Mouse (Mus musculus): ENCODE measurements around the gene Gpr84. TPM values are rescaled to one million over a fixed set of nuclear protein-coding genes. Genes with fewer than 3 reads are reported as not detected.
A peak's percentile ranks its signal among the peaks of the same experiment; 100 is the strongest.

The Gpr84 gene
- total and polyA plus RNA-seq, 2 experiments from 2014 or later: 0.30 to 0.58 TPM

DNA sequence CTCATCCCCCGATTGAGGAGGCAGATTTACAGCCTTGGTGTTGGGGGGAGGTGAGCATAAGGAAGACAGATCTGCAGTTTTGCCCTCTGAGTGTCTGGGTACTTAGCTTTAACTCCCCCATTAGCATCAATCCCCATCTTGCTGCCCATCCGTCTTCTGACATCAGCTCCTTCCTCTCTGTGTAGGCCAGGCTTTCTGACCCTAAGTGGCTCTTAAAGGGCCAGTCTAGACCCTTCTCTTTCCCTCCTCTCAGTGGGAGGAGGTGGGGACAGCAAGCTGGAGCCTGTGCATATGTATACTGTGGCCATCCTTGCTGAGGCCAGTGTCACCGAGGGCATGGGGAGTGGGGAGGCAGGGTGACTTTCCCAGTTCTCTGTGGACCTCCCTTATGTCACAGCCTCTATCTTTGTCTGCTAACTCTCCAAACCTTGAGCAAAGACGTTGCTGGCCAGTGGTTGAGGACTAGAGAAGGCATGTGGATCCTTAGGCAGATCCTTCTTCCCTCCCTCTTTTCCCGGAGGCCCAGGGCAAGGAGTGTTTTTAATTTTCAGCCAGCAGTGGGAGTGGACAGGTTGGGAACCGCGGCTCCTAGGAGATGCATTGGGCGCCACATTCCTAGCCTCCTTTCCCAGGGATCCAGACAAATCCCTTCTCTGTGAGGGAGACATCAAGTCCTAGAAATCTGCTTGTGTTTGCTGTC lies 6.3 kb downstream of the Gpr84 start:
- ATAC-seq (no peak), DNase-seq (ENCODE audit: low spot score) (peak; percentile 13)
- H3K9ac ChIP-seq (replicated peaks; ENCODE audit: low read length): peak overlapping the region; percentile 51
- H3K27me3 ChIP-seq (ENCODE audit: insufficient read depth, low read length): no peaks in the 10 kb centered on the region
- no peaks in the 10 kb centered on the region for H3K9me3 ChIP-seq (ENCODE audit: low read length)
- WGBS: 8% methylated on average over 8 of the region's 8 CpGs
- H3K4me2 ChIP-seq (ENCODE audit: low read depth, low read length): peak overlapping the region; percentile 83
- H3K27ac ChIP-seq: peak overlapping the region; percentile 94
- peak overlapping the region; percentile 44; the same call in 1 of the 2 replicates for H3K4me3 ChIP-seq (ENCODE audit: low read length)
- H3K4me1 ChIP-seq (ENCODE audit: insufficient read depth, low read length): peaks cover 40% of the 10 kb centered on the region
- no peak for TF ChIP-seq CTCF (IDR thresholded peaks at IDR 0.05; ENCODE audit: low read depth)
- no peaks in the 10 kb centered on the region for H3K36me3 ChIP-seq (ENCODE audit: insufficient read depth, low read length)

DNA sequence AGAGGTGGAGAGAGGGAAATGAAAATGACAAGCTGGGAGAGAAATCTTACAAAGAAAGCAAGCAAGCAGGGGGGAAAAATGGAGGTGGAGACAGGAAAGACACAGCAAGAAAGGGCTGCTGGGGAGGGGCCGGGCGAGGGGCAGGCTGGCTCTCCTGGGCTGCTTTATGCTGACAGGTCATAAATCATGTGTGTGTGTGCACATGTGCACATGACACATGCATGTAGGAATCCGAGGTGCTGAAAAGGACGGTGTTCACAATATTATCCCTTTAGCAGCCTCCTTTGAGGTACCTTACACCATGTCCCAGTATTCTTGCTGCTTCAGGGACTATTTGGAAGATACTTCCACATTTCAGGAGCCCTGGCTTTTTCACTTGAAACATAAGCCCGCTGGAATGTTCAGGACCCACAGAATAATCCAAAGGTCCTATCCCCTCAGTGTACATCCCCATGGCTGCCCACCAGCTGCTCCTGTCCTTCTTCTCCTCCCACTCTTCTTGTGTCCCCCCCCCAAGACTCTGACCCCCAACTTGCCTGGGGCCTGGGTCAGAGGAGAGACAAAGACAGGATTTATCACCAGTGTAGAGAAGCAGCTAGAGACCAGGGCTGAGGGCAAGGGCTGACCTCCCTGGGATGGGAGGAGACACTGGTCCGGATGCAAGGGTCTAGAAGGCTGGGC lies 7.9 kb downstream of the Gpr84 start:
- peak overlapping the region; percentile 91; the same call in 1 of the 2 replicates for H3K27ac ChIP-seq
- H3K9me3 ChIP-seq (ENCODE audit: low read length): no peaks in the 10 kb centered on the region
- TF ChIP-seq CTCF (IDR thresholded peaks at IDR 0.05; ENCODE audit: low read depth): no peak
- ATAC-seq: no peak
- whole genome bisulfite sequencing: 30% methylated on average over 6 of the region's 6 CpGs
- no peak for DNase-seq (ENCODE audit: low spot score)
- H3K4me1 ChIP-seq (ENCODE audit: insufficient read depth, low read length): peaks cover 44% of the 10 kb centered on the region
- no peak overlapping the region; the same call in 1 of the 2 replicates for H3K9ac ChIP-seq (replicated peaks; ENCODE audit: low read length)
- H3K4me2 ChIP-seq (ENCODE audit: low read depth, low read length): no peak overlapping the region
- H3K36me3 ChIP-seq (ENCODE audit: insufficient read depth, low read length): no peaks in the 10 kb centered on the region
- H3K27me3 ChIP-seq (ENCODE audit: insufficient read depth, low read length): no peaks in the 10 kb centered on the region
- no peak overlapping the region for H3K4me3 ChIP-seq (ENCODE audit: low read length)

DNA sequence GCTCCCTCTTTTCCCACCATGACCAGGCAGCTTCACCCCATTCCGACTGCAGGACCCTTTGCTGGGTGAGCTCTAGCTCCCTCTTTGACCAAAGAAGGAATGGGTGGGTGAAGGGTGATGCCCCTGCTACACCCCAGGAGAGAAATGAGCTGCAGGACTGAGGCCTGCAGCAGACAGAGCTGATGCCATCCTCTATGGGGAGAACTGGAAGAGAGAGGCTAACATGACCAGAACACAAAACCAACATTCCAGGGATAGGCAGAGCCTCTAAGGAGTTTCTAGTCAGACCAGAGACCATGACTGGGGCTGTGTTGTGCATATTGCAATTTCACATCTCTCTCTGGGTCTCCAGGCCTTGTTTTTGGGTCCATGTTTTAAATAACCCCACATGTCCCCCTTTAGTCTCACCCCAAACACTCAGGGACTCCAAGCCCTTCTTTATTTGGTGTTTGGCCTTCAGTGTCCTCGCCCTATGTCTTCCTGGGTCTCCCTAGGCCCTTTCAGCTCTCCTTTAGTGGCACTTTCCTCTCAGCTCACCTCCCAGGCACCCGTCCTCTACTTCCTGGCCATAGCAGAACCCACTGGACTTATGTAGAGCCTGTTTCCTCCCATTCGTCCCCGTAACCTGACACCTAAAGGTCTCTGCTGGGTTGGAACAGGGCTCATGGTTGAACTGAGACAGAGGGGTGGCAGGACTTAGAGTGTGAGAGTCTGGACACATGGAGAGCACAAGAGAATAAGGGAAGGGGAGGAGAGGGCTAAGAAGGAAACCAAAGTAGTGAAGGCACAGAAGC lies 8.7 kb downstream of the Gpr84 start:
- no peak for DNase-seq (ENCODE audit: low spot score)
- Histone ChIP-seq H3K9ac (replicated peaks; ENCODE audit: low read length) (no peak overlapping the region; the same call in 1 of the 2 replicates), H3K4me2 (ENCODE audit: low read depth, low read length) (no peak overlapping the region), H3K27me3 (ENCODE audit: insufficient read depth, low read length) (no peaks in the 10 kb centered on the region), H3K4me3 (ENCODE audit: low read length) (no peak overlapping the region), H3K27ac (peak overlapping the region; percentile 91), H3K9me3 (ENCODE audit: low read length) (no peaks in the 10 kb centered on the region), H3K4me1 (ENCODE audit: insufficient read depth, low read length) (peaks cover 44% of the 10 kb centered on the region), H3K36me3 (ENCODE audit: insufficient read depth, low read length) (no peaks in the 10 kb centered on the region; the same call in 1 of the 2 replicates)
- 38% methylated on average over 5 of the region's 5 CpGs for WGBS
- TF ChIP-seq CTCF (IDR thresholded peaks at IDR 0.05; ENCODE audit: low read depth): no peak
- ATAC-seq: no peak

DNA sequence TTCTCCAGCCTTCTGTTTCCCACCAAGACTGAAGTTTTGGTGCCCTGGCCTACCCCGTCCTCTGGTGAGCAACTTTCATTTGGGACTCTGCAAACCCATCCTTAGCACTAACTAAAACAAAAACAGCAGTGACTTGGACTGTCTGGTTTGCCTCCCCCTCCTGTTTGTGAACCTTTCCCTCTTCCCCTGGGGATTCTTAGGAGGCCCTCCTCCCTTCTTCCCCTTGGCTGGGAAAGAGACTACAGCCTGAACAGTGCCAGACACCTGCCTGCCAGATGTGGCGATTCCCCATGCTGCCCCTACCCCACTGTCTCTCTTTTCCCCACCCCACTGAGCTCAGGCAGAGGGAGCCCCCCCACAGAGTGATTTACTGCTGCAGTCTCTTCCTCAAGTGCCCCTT lies 9.4 kb downstream of the Gpr84 start:
- ATAC-seq (no peak), DNase-seq (ENCODE audit: low spot score) (peak; percentile 25)
- peak overlapping the region; percentile 91 for H3K27ac ChIP-seq
- peaks cover 42% of the 10 kb centered on the region for H3K4me1 ChIP-seq (ENCODE audit: insufficient read depth, low read length)
- no peaks in the 10 kb centered on the region for H3K27me3 ChIP-seq (ENCODE audit: insufficient read depth, low read length)
- no peaks in the 10 kb centered on the region for H3K9me3 ChIP-seq (ENCODE audit: low read length)
- no peak for TF ChIP-seq CTCF (IDR thresholded peaks at IDR 0.05; ENCODE audit: low read depth)
- peak overlapping the region; percentile 50 for H3K9ac ChIP-seq (replicated peaks; ENCODE audit: low read length)
- WGBS: 12% methylated on average over 2 of the region's 2 CpGs
- H3K36me3 ChIP-seq (ENCODE audit: insufficient read depth, low read length): no peaks in the 10 kb centered on the region; the same call in 1 of the 2 replicates
- H3K4me2 ChIP-seq (ENCODE audit: low read depth, low read length): no peak overlapping the region
- no peak overlapping the region for H3K4me3 ChIP-seq (ENCODE audit: low read length)

DNA sequence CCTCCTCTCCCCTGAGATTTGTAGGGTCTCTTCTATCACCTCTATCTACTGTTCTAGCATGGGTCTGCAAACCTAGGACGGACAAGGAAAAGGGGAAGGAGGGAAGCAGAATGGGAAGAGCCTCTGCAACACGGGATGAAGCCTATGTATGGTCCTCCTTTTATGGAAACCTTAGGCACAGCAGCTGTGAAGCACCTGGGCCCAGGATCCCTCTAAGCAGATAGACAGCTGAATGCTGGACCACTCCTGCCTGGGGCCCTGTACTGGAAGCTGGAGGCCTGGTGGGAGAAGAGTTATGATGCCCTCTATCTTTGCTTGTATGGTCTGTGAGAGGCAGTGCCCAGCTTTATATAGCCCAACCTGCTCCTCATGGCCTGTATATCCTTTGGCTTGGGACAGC lies 9.9 kb downstream of the Gpr84 start:
- no peaks in the 10 kb centered on the region for H3K9me3 ChIP-seq (ENCODE audit: low read length)
- H3K9ac ChIP-seq (replicated peaks; ENCODE audit: low read length): peak overlapping the region; percentile 50
- WGBS: 10% methylated on average over 2 of the region's 2 CpGs
- H3K4me3 ChIP-seq (ENCODE audit: low read length): 0 out of 2 replicates have a peak overlapping the region, but pooled peaks have one; percentile 13
- peak overlapping the region; percentile 91 for H3K27ac ChIP-seq
- no peaks in the 10 kb centered on the region for H3K27me3 ChIP-seq (ENCODE audit: insufficient read depth, low read length)
- TF ChIP-seq CTCF (IDR thresholded peaks at IDR 0.05; ENCODE audit: low read depth): peak; percentile 13; the same call in 1 of the 2 replicates
- peaks cover 3% of the 10 kb centered on the region; the same call in 1 of the 2 replicates for H3K36me3 ChIP-seq (ENCODE audit: insufficient read depth, low read length)
- peak overlapping the region; percentile 50 for H3K4me2 ChIP-seq (ENCODE audit: low read depth, low read length)
- peak; percentile 44 for DNase-seq (ENCODE audit: low spot score)
- H3K4me1 ChIP-seq (ENCODE audit: insufficient read depth, low read length): peaks cover 39% of the 10 kb centered on the region
- ATAC-seq: no peak

DNA sequence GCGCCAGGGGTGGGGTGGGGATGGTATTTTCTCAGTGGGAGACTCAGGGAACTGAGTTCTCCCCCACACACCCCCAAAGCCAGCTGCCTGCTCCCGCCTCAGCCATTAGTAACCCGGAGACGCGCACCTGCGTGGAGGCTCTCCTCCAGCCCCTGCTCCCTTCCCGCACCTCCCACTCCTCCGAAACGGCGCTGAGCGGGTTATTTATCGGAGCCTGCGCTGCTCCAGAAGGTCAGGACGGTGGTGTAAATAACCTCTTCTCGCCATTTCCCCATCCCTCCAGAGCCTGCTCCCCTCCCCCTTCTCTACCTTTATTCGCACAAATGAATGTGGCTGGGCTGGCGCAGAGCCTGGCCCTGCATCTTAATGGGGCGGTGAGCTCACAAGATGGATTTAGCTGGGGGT lies 10.3 kb downstream of the Gpr84 start:
- no peaks in the 10 kb centered on the region for H3K9me3 ChIP-seq (ENCODE audit: low read length)
- TF ChIP-seq CTCF (IDR thresholded peaks at IDR 0.05; ENCODE audit: low read depth): no peak
- H3K36me3 ChIP-seq (ENCODE audit: insufficient read depth, low read length): peaks cover 5% of the 10 kb centered on the region; the same call in 1 of the 2 replicates
- 2% methylated on average over 18 of the region's 18 CpGs for WGBS
- peak overlapping the region; percentile 91 for H3K27ac ChIP-seq
- H3K4me3 ChIP-seq (ENCODE audit: low read length): 0 out of 2 replicates have a peak overlapping the region, but pooled peaks have one; percentile 13
- H3K9ac ChIP-seq (replicated peaks; ENCODE audit: low read length): peak overlapping the region; percentile 50
- no peaks in the 10 kb centered on the region for H3K27me3 ChIP-seq (ENCODE audit: insufficient read depth, low read length)
- H3K4me1 ChIP-seq (ENCODE audit: insufficient read depth, low read length): peaks cover 39% of the 10 kb centered on the region
- ATAC-seq (peak; percentile 68), DNase-seq (ENCODE audit: low spot score) (peak; percentile 91)
- H3K4me2 ChIP-seq (ENCODE audit: low read depth, low read length): peak overlapping the region; percentile 50
